Mouse (Mus musculus) cerebellum, postnatal 25 days (tissue): ENCODE results near the gene Kdm4b.

ENCODE experiments used
- DNase-seq, 2 experiments: peaks; one replicate each; pipeline ENCODE4 v3.0.0; 2021; ENCODE audit warnings: mixed read lengths in 2 of 2

Gene Kdm4b

DNA sequence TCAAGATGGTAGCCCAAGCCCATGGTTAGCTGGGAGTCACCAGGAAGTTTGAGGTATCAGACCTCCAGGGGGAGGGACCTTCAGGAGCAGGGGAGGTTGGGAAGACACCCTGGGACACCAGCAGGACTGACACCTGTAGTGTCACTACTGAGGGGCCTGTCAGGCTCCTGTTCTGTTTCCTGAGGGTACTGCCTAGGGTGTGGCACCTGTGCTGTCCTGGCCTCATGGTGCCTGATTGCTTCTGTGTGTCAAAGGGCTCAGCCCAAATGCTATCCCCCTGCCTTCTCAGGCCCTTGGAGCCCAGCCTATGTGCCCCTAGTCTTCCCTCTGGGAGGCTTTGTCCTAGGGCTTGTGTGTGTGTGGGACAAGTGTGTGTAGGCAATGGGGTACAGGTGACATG is 22.7 kb downstream of the Kdm4b start:
- no peak for DNase-seq

DNA sequence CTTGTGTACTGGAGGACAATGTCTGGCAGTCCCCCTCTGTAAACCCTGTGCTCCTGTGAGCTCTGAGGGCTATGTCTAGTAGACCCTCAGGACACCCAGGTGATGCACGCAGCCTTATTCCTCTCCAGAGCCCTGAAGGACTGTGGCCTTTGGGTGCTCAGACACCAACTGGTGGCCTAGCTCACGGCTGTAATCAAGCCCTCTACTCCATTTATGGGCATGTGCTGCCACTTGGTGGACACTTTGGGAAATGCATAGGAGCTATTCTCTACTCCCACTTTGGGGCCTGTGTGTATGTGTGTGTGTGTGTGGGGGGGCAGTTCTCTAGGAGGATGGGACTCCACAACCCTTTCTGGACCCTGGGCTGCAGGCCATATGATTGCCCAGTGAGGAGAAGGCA is 24.8 kb downstream of the Kdm4b start:
- DNase-seq = peak; percentile 88 to 94

DNA sequence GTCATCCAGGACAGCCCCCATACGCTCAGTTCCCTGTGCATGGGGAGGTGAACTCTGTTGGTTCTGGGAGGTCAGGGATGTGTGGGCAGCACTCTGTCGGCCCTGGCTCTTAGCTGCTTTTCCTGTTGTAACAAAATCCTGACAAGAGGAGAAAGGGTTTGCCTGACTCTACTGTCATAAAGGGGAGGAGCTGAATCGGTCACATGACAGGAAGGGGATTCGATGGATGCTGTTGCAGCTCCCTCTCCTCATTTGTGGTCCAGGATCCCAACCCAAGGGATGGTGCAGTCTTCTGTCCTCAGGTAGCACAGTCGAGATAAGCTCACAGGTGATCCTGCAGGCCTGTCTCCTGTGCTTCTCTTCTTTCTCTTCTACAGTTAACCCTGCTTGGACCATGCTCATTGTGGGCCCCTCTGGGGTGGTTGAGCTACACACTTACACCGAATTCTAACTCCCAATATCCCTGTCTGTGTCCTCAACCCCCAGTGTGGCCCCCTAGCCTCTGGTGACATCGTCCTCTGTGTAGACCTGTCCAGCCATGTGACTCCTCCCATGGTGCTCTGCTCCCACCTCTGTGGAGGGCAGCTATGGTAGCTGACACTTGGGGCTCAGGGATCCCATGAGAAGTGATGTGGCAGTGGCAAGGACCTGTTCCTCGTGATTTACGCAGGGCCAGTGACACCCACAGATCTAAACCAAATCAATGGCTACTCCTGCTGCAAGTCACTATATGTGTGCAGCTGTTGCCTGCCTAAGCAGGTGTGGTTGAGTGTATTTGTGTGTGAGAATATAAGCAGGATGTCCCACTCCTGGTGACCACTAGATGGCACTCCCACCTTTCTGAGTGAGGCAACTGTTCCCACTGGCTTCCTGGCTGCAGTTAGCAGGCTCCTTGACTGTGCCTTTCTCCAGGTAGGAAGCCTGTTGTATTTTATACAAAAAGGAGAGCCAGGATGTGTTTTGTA is 31.3 kb downstream of the Kdm4b start:
- DNase-seq = peak; percentile 79 to 86

DNA sequence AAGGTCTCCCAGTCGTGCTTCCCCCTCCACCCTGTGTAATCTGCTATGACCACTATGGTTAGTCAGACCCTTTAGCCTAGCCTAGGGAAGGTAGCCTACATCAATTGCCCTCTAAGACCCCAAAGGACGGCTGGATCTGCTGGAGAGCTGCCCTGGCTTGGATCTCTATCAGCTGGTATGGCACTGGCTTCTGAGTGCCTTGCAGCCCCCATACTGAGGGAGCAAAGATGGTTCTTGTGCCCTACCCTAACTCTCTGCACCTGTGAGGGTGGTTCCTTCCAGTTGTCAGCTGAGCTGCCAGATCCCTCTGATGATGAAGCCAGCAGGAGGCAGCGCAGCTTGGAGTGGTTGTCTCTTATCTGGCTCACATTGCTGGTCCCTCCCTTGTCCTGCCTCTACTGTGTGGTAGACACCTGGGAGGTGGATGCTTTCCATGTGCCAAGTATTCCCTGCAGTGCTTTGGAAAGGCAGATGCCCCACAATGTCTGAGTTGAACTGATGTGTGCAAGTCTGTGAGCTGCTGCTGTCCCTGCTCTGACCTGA is 33.4 kb downstream of the Kdm4b start:
- no peak for DNase-seq

DNA sequence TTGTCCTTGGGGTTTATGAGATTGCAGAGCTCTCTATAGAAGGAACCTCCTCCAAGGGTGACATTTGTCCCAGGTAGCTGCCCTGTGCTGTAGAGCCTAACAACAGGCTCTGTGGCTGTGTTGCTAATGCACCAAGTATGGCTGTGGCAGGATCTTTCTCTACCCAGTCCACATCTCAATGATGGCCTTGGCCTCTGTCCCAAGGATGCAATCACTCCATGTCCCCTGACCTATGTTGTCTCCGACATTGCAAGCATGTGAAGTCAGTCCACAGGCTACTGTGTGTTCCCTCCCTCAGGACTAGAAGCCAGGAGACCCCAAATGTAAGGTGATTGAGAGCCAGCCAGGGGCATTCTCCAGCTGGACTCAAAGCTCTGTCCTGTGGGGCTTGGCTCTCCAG is 34.0 kb downstream of the Kdm4b start:
- DNase-seq = no peak

DNA sequence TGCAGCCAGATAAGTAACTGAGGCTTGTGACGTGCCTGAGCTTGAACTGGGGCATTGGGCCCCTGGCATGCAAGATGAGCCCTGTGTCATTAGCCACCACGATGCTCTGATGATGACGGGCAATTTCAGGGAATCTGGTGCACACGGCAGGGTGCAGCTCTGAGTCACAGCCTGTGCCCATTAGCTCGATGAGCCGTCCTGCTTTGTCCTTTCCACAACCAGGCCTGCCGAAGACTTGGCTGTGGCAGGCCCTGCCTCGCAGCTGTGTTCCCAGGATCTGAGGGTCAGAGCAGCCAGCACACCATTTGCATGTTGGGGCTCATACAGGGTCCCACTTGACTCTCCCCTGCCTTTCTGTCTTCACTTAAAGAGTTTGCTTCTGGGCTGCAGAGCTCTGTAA is 34.6 kb downstream of the Kdm4b start:
- peak; percentile 85 for DNase-seq

DNA sequence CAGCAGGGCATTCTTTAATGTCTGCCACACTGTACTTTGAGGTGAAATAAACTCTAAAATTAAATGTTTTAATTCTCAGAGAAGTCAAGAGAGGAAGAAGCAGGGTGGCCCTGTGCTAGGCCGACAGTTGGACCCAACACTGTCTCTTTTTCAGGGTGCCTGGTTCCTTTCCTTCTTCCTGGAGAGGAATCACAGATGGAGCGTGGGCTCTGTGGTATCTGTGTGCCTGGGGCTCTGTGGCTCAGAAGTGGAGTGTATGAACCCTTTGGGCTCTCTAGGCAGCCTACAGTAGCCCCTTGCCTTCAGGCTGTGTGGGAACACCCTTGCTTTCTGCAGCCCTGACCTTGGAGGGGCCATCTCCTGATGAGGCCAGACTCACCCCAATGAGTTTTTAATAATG is 35.7 kb downstream of the Kdm4b start:
- DNase-seq = no peak

DNA sequence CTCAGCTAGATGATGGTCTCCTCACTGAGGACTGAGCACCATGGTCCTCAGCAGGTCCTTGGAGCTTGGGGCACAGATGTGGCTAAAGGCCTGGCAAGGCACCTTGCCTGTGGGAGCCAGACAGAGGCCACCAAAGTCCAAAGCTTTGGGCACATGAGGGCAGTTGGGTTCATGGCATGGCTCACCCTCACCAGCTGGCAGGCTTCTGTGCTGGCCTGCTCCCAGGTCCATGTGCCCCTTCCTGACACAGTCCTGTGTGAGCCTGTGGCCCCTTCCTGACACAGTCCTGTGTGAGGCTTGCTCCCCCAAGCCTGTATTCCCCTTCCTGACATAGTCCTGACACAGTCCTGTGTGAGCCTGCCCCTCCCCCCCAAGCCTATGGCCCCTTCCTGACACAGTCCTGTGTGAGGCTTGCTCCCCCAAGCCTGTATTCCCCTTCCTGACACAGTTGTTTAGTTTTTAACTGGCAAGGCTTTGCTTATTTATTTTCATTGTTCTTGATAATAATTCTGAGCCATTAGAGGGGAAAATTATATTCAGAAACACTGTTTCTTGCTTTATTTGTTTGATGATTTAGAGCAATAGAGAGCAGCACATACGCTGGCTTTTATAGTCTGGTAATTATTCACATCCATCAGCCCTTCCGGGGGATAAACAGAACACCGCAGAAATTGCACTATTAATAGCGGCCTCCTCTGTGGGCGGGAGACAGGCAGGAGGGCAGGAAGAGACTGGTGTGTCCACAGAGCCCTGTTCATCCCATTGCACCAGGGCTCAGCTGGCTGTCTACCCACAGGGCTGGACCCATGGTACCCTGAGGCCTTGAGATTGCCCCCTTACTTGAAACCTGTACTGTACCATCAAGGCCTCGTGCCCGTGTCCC is 40.2 kb downstream of the Kdm4b start:
- peak; percentile 58 to 59 for DNase-seq

DNA sequence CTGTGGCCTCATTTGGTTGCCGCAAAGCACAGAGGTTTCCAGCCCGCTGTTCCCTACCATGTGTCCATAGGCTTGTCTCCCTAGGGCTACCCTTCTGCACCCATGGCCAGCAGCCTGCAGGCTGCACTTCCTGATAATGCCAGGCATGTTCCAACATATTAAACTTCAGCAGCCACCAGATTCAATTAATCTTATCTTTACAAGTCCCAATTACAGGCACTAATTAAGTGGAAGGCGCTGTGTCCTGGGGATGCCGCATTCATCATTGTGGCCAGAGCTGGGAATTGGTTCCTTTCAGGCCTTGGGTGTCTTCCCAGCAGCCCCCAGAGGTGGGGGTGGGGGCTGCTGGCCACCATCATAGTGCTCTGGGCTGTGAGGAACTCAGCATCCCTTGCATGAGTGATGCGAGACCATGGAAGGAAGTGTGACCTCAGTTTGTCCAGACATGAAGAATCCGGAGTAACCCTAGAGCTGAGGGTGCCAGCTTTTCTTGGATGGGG is 42.5 kb downstream of the Kdm4b start:
- DNase-seq = no peak

DNA sequence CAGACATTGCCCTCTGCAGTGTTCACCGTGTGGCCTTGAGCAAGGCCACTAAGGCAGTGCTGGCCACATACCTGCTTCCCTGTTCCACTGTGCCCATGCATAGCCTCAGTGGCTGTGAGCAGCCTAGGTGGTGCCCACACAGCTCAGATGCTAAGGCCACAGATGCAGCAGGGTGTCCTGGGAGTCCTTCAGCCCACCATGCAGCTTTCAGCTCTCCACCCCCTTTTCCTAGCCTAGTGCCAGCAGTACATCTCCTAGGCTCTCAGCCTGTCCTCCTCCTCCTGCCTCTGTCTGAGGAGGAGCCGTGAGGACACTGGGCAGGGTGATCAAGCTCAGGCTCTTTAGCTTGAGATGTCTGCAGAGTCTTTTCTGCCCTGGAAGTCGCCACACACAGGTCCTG is 44.2 kb downstream of the Kdm4b start:
- DNase-seq = no peak

DNA sequence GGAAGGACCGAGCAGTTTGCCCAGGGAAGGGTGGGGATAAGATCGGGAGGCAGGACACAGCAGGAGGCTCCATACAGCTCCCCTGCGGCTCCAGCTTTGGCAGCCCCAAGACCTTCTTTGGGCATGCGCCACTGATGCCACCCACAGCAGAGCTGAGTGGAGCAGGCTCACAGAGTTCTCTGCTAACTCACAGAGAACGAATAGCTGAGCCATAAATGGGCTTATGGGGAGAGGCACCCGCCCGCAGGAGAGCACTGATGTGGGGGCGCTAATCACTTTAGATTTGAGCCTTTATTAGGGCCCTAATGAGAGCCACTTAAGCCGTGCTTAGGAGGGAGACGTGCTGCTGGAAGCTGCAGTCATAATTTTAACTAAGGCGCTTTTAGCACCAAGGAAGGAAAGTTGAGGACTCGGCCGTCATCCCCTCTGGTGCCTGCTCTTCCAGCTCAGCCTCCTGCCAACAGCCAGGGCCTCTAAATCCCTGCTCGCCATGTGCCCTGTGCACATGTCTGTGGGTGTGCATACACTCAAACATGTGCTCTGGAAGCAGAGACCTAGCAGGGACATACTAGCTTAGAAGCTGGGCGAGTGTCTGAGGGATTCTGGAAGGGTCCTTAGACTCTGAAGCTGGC is 45.3 kb downstream of the Kdm4b start:
- no peak for DNase-seq

DNA sequence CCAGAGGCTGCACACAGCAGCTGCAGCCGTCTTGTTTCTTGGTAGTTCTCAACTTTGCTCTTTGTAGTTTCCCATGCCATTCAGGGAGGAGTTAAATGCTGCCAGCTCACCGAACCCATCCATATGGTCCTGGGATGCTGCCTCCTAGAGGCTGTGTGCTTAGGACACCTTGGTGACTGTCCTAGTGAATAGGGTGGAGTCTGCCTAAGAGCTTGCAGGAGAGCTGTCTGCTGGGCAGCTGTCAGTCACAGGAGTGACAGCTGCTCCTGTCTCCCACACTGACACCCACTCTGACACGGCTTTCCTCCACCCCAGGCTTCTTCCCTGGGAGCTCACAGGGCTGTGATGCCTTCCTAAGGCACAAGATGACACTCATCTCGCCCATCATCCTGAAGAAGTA is 46.2 kb downstream of the Kdm4b start:
- no peak for DNase-seq

DNA sequence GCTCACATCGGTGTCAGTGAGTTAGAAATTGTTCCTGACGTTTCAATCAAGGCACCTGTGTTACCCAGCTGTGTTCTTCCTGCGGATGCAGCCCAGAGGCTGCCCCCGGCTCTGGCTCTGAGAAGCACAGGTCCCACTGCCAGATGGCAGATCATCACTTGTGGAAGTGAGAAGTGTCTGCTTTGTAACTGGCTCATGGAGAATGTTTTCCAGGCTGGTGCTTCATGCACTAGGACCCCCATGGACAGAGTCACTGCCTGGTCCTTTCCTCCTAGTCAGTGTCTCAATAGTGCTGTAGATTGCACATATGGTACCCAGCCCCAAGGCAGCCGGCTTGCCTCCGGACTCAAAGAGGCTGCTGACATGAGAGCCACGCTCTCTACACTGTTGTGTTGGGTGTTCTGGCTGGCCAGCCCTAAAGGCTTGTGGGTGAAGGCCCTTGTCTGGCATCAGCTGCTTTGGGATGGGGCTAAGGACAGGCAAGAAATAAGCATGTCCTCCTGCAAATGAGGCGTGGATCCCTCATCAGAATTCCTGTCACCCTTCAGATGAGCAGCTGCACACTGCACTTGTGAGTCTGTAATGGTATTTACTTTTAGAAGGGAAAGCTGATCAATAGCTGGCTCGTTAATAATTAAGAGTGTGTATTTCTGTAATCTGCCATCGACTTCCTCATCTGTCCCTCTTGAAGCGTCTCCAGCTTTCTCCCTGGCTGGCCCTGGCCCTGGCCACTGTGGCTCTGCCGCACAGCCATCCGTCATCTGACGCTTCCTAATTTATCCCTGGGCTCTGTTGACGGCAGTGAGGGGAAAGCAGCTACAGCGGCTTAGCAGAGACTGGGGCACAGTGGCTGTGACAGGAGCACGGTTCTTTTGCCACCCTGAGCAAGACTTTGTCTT is 47.5 kb downstream of the Kdm4b start:
- DNase-seq = peak in 1 of 2 experiments; percentile 56

DNA sequence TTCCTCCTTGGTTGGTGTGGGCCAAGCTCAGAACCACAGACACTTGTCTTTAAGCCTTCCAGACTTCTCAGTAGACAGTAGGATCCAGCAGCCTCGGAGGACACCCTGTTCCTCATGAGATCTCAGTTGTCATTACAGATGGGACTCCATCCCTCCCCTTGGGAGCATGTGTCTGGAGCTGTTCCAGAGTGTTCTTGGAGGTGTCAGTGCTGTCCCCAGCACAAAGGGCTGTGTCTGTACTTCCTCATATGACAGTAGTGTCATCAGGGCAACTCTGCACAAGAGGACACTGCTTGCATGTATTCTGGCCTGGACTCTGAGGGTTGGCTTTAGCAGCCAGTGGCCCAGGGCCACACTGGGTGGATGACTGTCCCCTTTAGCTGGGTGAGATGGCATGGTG is 49.0 kb downstream of the Kdm4b start:
- no peak for DNase-seq

DNA sequence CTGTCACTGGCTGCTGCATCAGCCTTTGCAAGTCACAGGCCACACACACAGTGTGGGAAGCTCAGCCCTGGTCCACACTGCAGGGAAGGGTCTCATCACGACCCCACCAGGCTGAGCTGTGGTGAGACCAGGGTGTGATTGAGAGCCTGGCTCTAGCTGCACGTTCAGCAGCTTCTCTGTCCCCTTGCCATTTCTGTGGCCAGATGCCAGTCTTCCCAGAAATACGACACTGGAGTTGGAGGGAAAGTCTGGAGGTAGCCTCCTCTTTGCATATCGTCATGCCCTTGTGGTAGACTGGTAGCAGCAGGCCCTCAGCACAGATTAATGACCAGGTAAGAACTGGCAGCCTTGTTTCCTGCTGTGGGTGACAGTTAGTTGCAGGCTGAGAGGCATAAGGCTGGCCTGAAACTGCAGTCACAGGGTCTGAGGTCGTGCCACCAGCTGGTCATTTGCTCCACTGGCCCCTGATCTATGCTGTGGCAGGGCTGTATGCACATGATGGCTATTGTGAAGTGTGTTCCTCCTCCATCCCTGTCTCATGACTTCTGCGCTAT is 53.5 kb downstream of the Kdm4b start:
- DNase-seq = peak in 1 of 2 experiments; percentile 53

DNA sequence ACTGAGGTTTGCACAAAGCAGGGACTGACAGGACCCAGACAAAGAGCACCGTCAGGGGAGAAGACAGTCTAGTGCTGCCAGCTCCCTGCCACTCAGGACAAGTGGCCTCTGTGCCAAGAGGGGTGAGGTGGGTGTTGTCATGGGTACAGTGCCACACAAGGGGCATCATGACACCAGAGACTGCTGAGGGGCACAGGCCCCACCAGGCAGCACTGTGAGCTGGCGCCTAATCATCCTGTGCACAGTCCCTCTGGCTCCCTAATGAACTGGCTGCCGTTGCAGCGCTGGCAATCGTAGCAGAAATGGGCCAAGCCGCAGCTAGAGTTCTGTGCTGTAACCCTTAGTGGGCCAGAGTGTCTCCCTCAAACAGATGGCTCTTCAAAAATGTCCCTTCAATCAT is 54.4 kb downstream of the Kdm4b start:
- peak; percentile 84 to 85 for DNase-seq

DNA sequence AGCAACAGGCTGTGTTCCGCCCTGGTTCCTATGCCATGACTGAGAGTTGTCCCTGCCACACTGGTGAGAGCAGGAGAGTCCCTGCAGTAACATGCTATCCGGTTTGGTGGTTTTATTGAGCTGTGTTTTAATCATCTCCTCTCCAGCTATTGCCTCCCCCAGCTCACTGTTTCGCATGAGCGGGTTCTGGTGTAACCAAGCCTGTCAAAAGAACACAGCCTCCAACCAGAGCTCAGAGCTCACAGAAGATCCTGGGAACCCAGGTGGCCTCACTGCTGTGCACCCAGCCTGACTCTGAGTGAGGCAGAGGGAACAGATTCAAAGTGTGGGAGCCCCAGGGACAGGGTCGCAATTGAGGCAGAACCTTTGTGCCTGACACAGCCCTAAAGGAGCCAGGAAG is 55.3 kb downstream of the Kdm4b start:
- DNase-seq = no peak

DNA sequence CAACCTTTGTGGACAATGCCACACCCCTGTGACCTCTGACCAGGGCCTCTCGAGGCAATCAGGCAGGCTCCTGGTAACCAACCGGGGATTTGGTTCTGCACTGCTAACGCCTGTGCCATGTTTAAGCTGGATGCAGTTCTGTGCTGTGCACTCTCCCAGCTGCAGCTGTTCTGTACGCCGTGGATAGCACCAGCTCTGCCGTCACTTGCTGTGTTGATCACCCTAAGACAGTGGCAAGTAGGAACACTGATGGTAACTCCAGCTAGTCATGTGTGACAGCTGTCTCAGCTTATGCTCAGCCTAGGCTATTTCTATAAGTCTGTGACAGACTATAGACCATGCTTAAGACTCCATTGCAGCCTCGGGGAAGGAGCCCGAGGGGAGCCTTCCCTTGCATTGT is 57.1 kb downstream of the Kdm4b start:
- DNase-seq = no peak

DNA sequence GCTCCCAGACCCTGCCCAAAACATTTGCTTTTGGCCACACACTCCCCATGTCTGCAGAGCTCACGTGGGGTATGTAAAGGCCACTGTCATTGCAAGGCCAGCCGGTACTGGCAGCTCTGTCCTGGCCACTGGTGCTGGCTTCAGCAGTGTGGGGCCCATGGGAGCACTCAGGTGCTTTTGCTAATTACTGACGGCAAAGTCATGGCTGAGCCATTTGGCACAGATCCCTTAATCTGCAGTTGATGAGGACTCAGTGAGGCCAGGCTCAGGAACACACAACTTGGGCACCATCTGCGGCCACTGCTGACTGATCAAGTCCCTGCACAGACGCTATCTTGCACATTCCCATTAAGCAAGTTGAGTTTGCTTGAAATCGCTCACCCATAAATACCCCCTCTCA is 59.0 kb downstream of the Kdm4b start:
- DNase-seq = peak in 1 of 2 experiments; percentile 50

DNA sequence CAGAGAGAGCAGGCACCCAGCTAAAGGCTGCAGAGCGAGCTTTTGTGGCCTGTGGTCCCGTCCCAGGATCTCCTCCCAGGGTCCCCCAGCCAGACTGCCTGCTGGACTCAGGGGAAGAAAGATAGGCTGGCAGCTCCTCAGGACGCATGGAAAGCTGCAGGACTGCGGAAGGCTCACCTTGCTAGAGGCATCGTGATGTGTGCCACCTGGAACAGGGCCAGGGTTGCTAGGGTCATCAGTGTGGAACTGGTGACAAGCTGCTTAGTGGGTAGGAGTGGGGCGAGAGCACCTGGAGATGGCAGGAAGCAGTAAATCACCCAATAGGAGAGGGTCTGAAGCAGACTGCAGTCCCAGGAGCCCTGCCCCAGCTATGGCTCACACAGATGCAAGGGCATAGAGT is 61.8 kb downstream of the Kdm4b start:
- DNase-seq = peak; percentile 77 to 84

DNA sequence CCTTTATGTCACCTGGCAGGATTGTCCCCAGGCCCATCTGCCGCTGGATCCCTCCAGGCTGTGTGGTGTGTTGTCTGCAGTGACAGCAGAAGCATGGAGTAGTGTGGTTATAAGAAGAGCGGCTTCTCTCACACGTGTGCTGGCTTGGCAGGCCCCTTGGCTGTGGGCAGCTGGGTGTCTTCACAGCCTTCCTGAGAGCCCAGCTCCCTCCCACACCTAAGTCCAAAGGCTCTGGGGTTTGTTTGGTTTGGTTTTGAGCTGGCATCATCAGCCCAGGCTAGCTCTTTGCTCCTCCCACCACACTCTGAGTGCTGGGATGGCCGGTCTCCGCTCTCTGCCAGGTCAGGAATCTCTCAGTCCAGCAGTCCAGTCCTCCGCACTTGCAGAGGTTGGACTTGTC is 67.4 kb downstream of the Kdm4b start:
- DNase-seq = no peak
